Mouse (Mus musculus) testis, adult 2 months (tissue): ENCODE data around the gene Spata2.

Experiments used
- CTCF ChIP-seq: fragments of 200-500 bp; IDR thresholded peaks from 2 replicates; pipeline ENCODE4 v1.5.1; 2012; ENCODE audit warnings: low read depth, mild to moderate bottlenecking, inconsistent platforms, low read length, moderate library complexity; ENCODE audit not compliant: control insufficient read depth, insufficient read depth, insufficient replicate concordance
- POLR2A ChIP-seq: fragments of 200-500 bp; IDR thresholded peaks from 2 replicates; pipeline ENCODE4 v1.6.1; 2012; ENCODE audit warnings: low read depth, mild to moderate bottlenecking, inconsistent platforms, low read length, moderate library complexity; ENCODE audit not compliant: control insufficient read depth

DNA sequence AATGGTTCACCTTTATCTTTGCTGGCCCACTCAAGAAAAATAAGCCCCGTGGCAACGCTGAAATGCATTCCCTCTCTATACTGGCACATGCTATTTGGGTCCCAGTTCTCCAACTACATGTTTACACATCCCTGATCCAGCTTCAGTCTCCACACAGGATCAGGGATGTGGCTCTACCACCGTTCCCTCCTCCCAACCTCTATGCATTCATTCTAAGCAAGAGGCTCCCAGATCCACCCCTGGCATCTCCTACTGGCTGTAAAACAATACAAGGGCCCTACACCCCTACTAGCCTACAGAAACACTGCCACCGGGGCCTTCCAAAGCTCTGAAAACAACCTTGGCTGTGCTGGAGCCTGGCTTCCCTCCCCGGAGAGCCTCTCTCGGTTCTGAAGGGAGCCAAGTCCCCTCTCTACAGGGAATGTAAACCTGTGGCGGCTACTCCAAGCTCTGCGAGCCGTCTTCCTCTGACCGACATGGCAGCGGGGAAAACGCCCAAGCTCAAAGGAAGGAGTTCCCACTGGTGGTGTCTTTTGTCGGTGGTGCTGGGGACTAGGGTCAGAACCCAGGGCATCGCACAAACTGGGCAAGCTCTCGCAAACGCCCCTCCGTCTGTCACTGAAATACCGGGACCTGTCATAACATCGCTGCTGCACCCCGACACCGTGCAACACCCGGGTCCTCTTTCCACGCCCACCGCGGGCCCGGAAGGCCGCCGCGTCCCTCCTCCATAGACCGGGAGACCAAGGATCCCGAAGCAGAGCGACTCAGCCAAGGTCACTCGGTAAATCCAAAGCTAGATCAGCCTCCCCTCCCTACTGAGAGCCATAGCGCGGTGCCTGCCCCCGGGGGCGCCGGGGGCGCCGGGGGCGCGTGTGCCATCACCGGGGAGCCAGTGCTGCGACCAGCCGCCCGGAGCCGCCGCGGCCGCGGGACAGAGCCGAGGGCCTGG is 654 bp downstream of the Spata2 start, which contains the start of gene Rnf114:
- no peak for TF ChIP-seq CTCF
- no peak; the same call in 1 of the 2 replicates for TF ChIP-seq POLR2A
